Comparison of ENCODE assay signal across 8 mouse cellular contexts in genomic region chr11:118196824-118197388, GRCm38 (mm10). TPM values are rescaled to one million over a fixed set of nuclear protein-coding genes. Genes with fewer than 3 reads are reported as not detected.
A peak's percentile ranks its signal among the peaks of the same experiment; 100 is the strongest.
DNase-seq lines count a peak whose midpoint lies in the region; ATAC-seq lines count a peak whose summit lies in the region.
"Had no signal": no experiment of that assay in that cellular context is flagged by ENCODE, and none has a peak within 500 bp of the region (broad histone marks: within the 10 kb centered on the region; RNA-seq: fewer than 3 reads in every experiment).

No protein-coding gene starts in this region.

- ATAC-seq in heart, embryonic 11.5 days (replicated peaks; ENCODE audit: insufficient number of reproducible peaks, low FRiP score, low TSS enrichment): no peak
- ATAC-seq in embryonic facial prominence, embryonic 13.5 days (ENCODE audit: insufficient number of reproducible peaks, insufficient read depth, low FRiP score, low TSS enrichment, low read depth): no peak
- ATAC-seq in heart, embryonic 14.5 days (ENCODE audit: insufficient number of reproducible peaks, insufficient read depth, low FRiP score, low read depth): no peak
- ATAC-seq in midbrain, embryonic 14.5 days (ENCODE audit: low FRiP score, low TSS enrichment): no peak

- peaks cover 3% of the 10 kb centered on the region; the same call in 1 of the 2 replicates for H3K36me3 ChIP-seq in heart, embryonic 10.5 days
- H3K36me3 ChIP-seq in heart, embryonic 11.5 days (ENCODE audit: control insufficient read depth, insufficient read depth, low read length): 0 out of 2 replicates have a peak, but pooled peaks cover 3% of the 10 kb centered on the region
- H3K36me3 ChIP-seq in embryonic facial prominence, embryonic 13.5 days: peaks cover 5% of the 10 kb centered on the region
- peaks cover 9% of the 10 kb centered on the region for H3K36me3 ChIP-seq in heart, embryonic 14.5 days (ENCODE audit: control insufficient read depth, insufficient read depth, low read length)
- peaks cover 19% of the 10 kb centered on the region for H3K36me3 ChIP-seq in midbrain, embryonic 14.5 days (ENCODE audit: control insufficient read depth, insufficient read depth, low read length)

- peaks cover 92% of the 10 kb centered on the region for H3K4me1 ChIP-seq in heart, embryonic 10.5 days
- peaks cover 74% of the 10 kb centered on the region for H3K4me1 ChIP-seq in heart, embryonic 11.5 days (ENCODE audit: control insufficient read depth, insufficient read depth, low read length)
- H3K4me1 ChIP-seq in embryonic facial prominence, embryonic 13.5 days: peaks cover 68% of the 10 kb centered on the region
- peaks cover 65 to 86% of the 10 kb centered on the region in 2 experiments for H3K4me1 ChIP-seq in heart, embryonic 14.5 days (ENCODE audit: control insufficient read depth in 2 of 2, insufficient read depth in 2 of 2, low read length in 2 of 2)
- peaks cover 62% of the 10 kb centered on the region for H3K4me1 ChIP-seq in midbrain, embryonic 14.5 days (ENCODE audit: control insufficient read depth, insufficient read depth, low read length)

- H3K9me3 ChIP-seq in heart, embryonic 10.5 days: no peaks in the 10 kb centered on the region
- H3K9me3 ChIP-seq in heart, embryonic 11.5 days (replicated peaks; ENCODE audit: control insufficient read depth, low read length): no peaks in the 10 kb centered on the region
- H3K9me3 ChIP-seq in embryonic facial prominence, embryonic 13.5 days: no peaks in the 10 kb centered on the region
- H3K9me3 ChIP-seq in heart, embryonic 14.5 days (ENCODE audit: control insufficient read depth, low read length): no peaks in the 10 kb centered on the region
- H3K9me3 ChIP-seq in midbrain, embryonic 14.5 days (ENCODE audit: control insufficient read depth, low read length): no peaks in the 10 kb centered on the region
- H3K9me3 ChIP-seq: G1E had no signal

- peak overlapping the region; percentile 30; the same call in 1 of the 2 replicates for H3K27ac ChIP-seq in heart, embryonic 10.5 days
- no peak overlapping the region for H3K27ac ChIP-seq in heart, embryonic 11.5 days (ENCODE audit: low read depth, low read length)
- 0 out of 2 replicates have a peak overlapping the region, but pooled peaks have one; percentile 17 for H3K27ac ChIP-seq in embryonic facial prominence, embryonic 13.5 days
- peak overlapping the region; percentile 2 to 45; a peak in 2 of 4 replicates for H3K27ac ChIP-seq in heart, embryonic 14.5 days (replicated peaks in 1 of 2; ENCODE audit: control insufficient read depth in 1 of 2, insufficient read depth in 1 of 2, low read depth in 2 of 2, low read length in 2 of 2)
- H3K27ac ChIP-seq in midbrain, embryonic 14.5 days (replicated peaks; ENCODE audit: low read depth, low read length): peak overlapping the region; percentile 38; the same call in 1 of the 2 replicates

- no peak overlapping the region for H3K4me3 ChIP-seq in heart, embryonic 10.5 days
- H3K4me3 ChIP-seq in heart, embryonic 11.5 days (ENCODE audit: low read depth, low read length): no peak overlapping the region
- no peak overlapping the region for H3K4me3 ChIP-seq in embryonic facial prominence, embryonic 13.5 days
- H3K4me3 ChIP-seq in heart, embryonic 14.5 days (ENCODE audit: control insufficient read depth in 1 of 2, insufficient read depth in 1 of 2, low read depth in 1 of 2, low read length in 2 of 2): no peak overlapping the region
- H3K4me3 ChIP-seq in midbrain, embryonic 14.5 days (replicated peaks; ENCODE audit: low read depth, low read length): no peak overlapping the region

- no peak overlapping the region for H3K9ac ChIP-seq in heart, embryonic 11.5 days (ENCODE audit: low read depth, low read length)
- no peak overlapping the region for H3K9ac ChIP-seq in embryonic facial prominence, embryonic 13.5 days
- H3K9ac ChIP-seq in heart, embryonic 14.5 days (ENCODE audit: low read length): peak overlapping the region; percentile 23; the same call in 1 of the 2 replicates
- H3K9ac ChIP-seq in midbrain, embryonic 14.5 days (replicated peaks; ENCODE audit: low read length): no peak overlapping the region

- 70% methylated on average over 10 of the region's 10 CpGs for WGBS in heart, embryonic 10.5 days
- WGBS in heart, embryonic 11.5 days (ENCODE audit: insufficient replicate concordance): 66% methylated on average over 10 of the region's 10 CpGs
- 54% methylated on average over 10 of the region's 10 CpGs for WGBS in embryonic facial prominence, embryonic 13.5 days
- WGBS in heart, embryonic 14.5 days: 41% methylated on average over 10 of the region's 10 CpGs
- 31% methylated on average over 10 of the region's 10 CpGs for WGBS in midbrain, embryonic 14.5 days

- H3K4me2 ChIP-seq in heart, embryonic 11.5 days: no peak overlapping the region
- no peak overlapping the region for H3K4me2 ChIP-seq in embryonic facial prominence, embryonic 13.5 days
- H3K4me2 ChIP-seq in heart, embryonic 14.5 days (ENCODE audit: low read length): no peak overlapping the region
- H3K4me2 ChIP-seq in midbrain, embryonic 14.5 days (ENCODE audit: low read length): 0 out of 2 replicates have a peak overlapping the region, but pooled peaks have one; percentile 2

- no peaks in the 10 kb centered on the region for H3K27me3 ChIP-seq in heart, embryonic 10.5 days (ENCODE audit: insufficient read depth, poor library complexity, severe bottlenecking)
- no peaks in the 10 kb centered on the region for H3K27me3 ChIP-seq in heart, embryonic 11.5 days (ENCODE audit: control insufficient read depth, insufficient read depth, low read length)
- no peaks in the 10 kb centered on the region for H3K27me3 ChIP-seq in embryonic facial prominence, embryonic 13.5 days
- H3K27me3 ChIP-seq in heart, embryonic 14.5 days (ENCODE audit: control insufficient read depth, insufficient read depth, low read length): no peaks in the 10 kb centered on the region
- H3K27me3 ChIP-seq in midbrain, embryonic 14.5 days (ENCODE audit: control insufficient read depth, insufficient read depth, low read length): no peaks in the 10 kb centered on the region

- DNase-seq in heart, embryonic 10.5 days (ENCODE audit: low spot score): no peak
- DNase-seq in midbrain, embryonic 14.5 days: peak; percentile 54
- no peak for DNase-seq in urinary bladder, postnatal 4 days (ENCODE audit: low spot score in 2 of 2)
- DNase-seq in right cerebral cortex, postnatal 4 days: no peak

RNA-seq across cellular contexts. Expression of gene Cyth1, which starts 51.5 kb away (rescaled TPM):
- polyA plus RNA-seq in heart, embryonic 10.5 days (2016; fragmentation: Nextera tagmentation; extraction: Ambion mirVana): 15.5 and 15.6 TPM in 2 replicates
- polyA plus RNA-seq in heart, embryonic 11.5 days (2014; fragmentation: Nextera tagmentation; extraction: Ambion mirVana): 10.6 and 12.7 TPM in 2 replicates
- 15.8 and 16.1 TPM in 2 replicates for polyA plus RNA-seq in embryonic facial prominence, embryonic 13.5 days (2015; fragmentation: Nextera tagmentation; extraction: Ambion mirVana)
- 12.7 and 15.9 TPM in 2 replicates for polyA plus RNA-seq in heart, embryonic 14.5 days (2014; fragmentation: Nextera tagmentation; extraction: Ambion mirVana)
- 23.3 and 33.3 TPM in 2 replicates for polyA plus RNA-seq in midbrain, embryonic 14.5 days (2014; fragmentation: Nextera tagmentation; extraction: Ambion mirVana)
